Mouse (Mus musculus): ENCODE results near the gene Mapk6.

DNA sequence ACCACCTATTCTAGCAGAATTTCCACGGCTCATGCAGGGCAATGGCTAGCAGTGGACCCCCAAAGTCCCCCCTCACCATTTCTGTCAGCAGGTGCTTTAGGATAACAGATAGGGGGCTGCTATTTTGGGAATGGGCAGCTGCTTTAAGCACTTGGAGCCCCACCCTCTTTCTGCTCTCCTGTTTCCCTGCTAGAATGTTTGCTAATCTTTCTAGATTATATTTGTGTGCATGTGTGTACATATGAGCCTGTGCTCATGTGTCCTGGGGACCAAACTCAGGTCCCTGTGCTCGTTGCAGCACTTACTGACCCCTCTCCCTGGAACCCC, 18.4 kb upstream of the Mapk6 start:
- TF ChIP-seq CTCF (IDR thresholded peaks at IDR 0.05) (no peak), EP300 (IDR thresholded peaks at IDR 0.05) (no peak)
